Mouse (Mus musculus) B cell, adult (primary cell): ENCODE data around the gene Gm26741. TPM values are rescaled to one million over a fixed set of nuclear protein-coding genes. Genes with fewer than 3 reads are reported as not detected.

Experiments used
- total RNA-seq: library from RNA; stranded (reverse); gene quantifications from 4 replicates; pipeline ENCODE4 v1.2.4, GENCODE M21; 2023; ENCODE audit not compliant: inconsistent age

The Gm26741 gene
- total RNA-seq = not detected in 4 replicates

DNA sequence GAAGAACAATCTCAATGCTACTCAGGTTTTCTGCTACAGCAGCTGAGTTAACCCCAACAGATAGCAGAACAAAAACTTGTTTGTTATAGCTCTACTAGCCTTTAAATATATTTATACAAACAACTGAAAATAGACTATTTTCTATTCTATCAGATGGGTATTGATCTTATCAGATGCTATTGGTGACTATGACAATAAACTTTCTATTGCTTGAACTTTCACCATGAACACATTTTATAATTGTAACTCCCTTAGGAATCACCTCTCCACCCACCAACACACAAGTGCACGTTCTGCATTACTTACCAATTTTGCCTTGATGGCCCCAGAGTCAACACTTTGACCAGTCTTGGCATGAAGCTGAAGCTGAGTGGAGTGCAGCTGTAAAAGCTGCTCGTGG, at the start of gene Gm26741:
TSS of gene Gm26741 (plus strand) at position 301 of the 400 bp plus-strand sequence.

DNA sequence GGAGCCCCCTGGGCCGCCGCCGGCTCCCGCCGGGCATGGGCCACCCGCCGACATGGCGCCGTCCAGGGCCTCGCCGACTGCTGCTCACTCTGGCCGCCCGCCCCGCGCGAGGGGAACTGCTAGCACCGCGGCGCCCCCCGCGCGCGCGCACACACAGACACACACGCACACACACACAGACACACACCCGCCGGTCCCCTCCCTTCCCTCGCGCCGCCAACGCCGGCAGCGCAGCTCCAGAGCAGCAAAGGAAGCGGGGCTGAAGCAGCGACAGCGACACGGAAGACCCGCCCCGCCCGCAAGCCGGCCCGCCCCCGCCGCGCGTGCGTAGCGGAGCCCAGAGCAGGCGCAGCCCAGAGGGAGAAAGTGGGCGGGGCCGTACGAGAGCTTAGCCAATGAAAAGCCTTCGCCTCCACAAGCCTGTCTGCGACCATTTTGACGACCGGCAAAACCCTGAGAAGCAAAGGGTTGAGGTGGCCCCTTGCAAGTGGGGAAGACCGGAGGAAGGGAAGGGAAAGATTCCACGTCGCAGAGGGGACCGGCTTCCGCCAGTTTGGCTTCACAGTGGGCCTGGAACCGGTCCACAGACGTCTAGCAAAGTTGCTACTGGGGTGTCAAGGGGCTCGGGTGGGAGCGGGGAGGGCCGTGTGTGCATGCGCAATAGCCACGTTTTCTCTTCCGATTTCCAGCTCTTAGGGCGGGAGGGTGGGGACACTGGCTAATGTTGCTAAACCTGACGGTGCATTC, 23.5 kb downstream of the Gm26741 start, which contains the start of gene Gopc:
TSS of gene Gopc (minus strand) at position 280 of the 747 bp plus-strand sequence.

DNA sequence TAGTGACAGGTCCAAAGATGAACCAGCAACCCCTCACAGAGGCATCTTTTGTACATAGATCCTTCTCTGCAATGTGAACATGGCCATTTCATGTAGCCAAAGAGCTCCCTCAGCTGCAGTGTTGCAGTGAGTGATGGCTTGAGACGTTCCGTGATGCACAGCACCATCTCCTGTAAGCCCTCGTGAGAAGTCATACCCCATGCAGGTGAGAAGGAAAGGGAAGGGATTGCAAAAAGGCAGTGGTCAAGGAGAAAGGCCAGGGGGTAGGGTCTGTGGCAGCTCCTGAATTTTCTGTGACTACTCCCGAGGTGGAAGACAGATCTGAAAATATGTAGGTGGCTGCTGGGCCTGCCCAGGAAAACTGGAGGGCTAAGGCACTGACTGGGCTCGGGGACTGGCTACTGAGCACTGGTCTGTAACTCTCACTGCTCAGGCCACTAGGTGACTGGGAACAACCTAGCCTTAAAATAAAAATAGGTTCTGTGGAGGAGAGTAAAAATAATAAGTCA, 30.4 kb downstream of the Gm26741 start, which contains the start of gene Nepn:
TSS of gene Nepn (plus strand) at position 51 of the 509 bp plus-strand sequence.

Other genes with a start within 250 kb of the Gm26741 start
- not detected in 4 replicates for gene Ros1, start 163.5 kb upstream of the Gm26741 start, total RNA-seq
- 3.8 to 5.8 TPM (median 4.4 TPM) in 4 replicates for gene Dcbld1, start 125.1 kb upstream of the Gm26741 start, total RNA-seq
- gene Gopc, start 23.4 kb downstream of the Gm26741 start, total RNA-seq = 27.8 to 38.6 TPM (median 33.1 TPM) in 4 replicates
- not detected in 4 replicates for gene Nepn, start 30.2 kb downstream of the Gm26741 start, total RNA-seq
- 33.9 to 42.1 TPM (median 37.7 TPM) in 4 replicates for gene Nus1, start 58.8 kb downstream of the Gm26741 start, total RNA-seq